Mouse (Mus musculus) cerebellum, adult 2 months (tissue): ENCODE measurements at regions not wholly inside any gene's neighbourhood (a gene's known extent, or its start where the extent isn't known, plus 50 kb on each side); places are given as distances from the start of the nearest gene placed in this dataset.

ENCODE experiments used
- DNase-seq, 2 experiments: peaks; one replicate each; pipeline ENCODE4 v3.0.0; 2021
- H3K27ac ChIP-seq: fragments of 200-500 bp; 2 replicates; pipeline ENCODE4 v1.5.1; 2012; ENCODE audit warnings: low read length, control low read depth, inconsistent platforms; ENCODE audit not compliant: insufficient read depth
- H3K27me3 ChIP-seq: fragments of 200-500 bp; 2 replicates; pipeline ENCODE4 v1.6.1; 2012; ENCODE audit warnings: inconsistent platforms, mild to moderate bottlenecking, low read length, moderate library complexity; ENCODE audit not compliant: control insufficient read depth, insufficient read depth
- H3K4me1 ChIP-seq: fragments of 200-500 bp; 2 replicates; pipeline ENCODE4 v1.6.1; 2011; ENCODE audit warnings: low read length; ENCODE audit not compliant: control insufficient read depth, insufficient read depth
- H3K4me3 ChIP-seq: fragments of 200-500 bp; replicated peaks from 2 replicates; pipeline ENCODE3; 2011; ENCODE audit warnings: mild to moderate bottlenecking, low read depth, low read length, control low read depth; ENCODE audit not compliant: insufficient read depth
- CTCF ChIP-seq: fragments of 200-500 bp; IDR thresholded peaks from 2 replicates; pipeline ENCODE4 v1.5.1; 2011; ENCODE audit warnings: low read depth, mild to moderate bottlenecking, control low read depth, low read length, moderate library complexity, borderline replicate concordance; ENCODE audit not compliant: insufficient read depth
- POLR2A ChIP-seq: fragments of 200-500 bp; IDR thresholded peaks from 2 replicates; pipeline ENCODE4 v1.6.1; 2011; ENCODE audit warnings: low read length, control low read depth, borderline replicate concordance; ENCODE audit not compliant: insufficient read depth
- WGBS: fragments of 180-500 bp; shearing (Covaris S2); methylation state at CpG from one replicate; pipeline ENCODE4 v1.1.7; 2018; 5-methylcytosine and 5-hydroxymethylcytosine counted together

DNA sequence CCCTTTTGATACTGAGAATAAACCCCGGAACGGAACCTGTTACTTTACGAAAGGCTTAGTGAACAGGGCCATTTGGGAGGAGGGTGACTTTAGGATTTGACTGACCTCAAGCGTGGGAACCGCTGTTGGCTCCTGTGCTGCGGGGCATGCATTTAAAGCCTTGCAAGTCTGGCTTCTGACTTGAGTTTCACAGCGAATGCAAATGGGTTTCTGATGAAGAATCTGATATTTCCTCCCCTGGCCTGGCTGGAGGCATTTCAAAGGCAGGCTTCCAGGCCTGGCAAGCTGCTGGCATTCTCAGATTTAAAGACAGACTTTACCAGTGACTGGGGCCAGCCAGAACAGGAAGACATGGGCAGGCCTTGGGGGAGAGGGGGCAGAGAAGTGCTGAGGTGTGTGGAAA lies 413.6 kb upstream of the Mki67 start:
- peak; percentile 11 to 12 for DNase-seq
- Histone ChIP-seq H3K4me1 (no peaks in the 10 kb centered on the region; the same call in 1 of the 2 replicates), H3K27ac (no peak overlapping the region), H3K27me3 (no peaks in the 10 kb centered on the region; the same call in 1 of the 2 replicates), H3K4me3 (no peak overlapping the region)
- no peak for TF ChIP-seq CTCF
- no peak for TF ChIP-seq POLR2A
- 20% methylated on average over 7 of the region's 7 CpGs for WGBS

GRCm38 (mm10) chr7:136130666-136131239 lies 414.6 kb upstream of the Mki67 start:
- Histone ChIP-seq H3K4me1 (no peaks in the 10 kb centered on the region; the same call in 1 of the 2 replicates), H3K4me3 (no peak overlapping the region), H3K27me3 (no peaks in the 10 kb centered on the region; the same call in 1 of the 2 replicates), H3K27ac (no peak overlapping the region)
- no peak for DNase-seq
- TF ChIP-seq CTCF: no peak
- no peak for TF ChIP-seq POLR2A
- 29% methylated on average over 10 of the region's 10 CpGs for WGBS

- H3K4me3 ChIP-seq: no peak overlapping the region
- WGBS: 53% methylated on average over 2 of the region's 2 CpGs
- DNase-seq: no peak
- H3K27ac ChIP-seq: no peak overlapping the region
- H3K27me3 ChIP-seq: no peaks in the 10 kb centered on the region; the same call in 1 of the 2 replicates
- TF ChIP-seq CTCF (no peak), POLR2A (no peak)
- no peaks in the 10 kb centered on the region for H3K4me1 ChIP-seq
Observed at GRCm38 (mm10) chr7:136132976-136133375, 416.8 kb upstream of the Mki67 start.

GRCm38 (mm10) chr7:136136666-136137065 lies 420.5 kb upstream of the Mki67 start:
- Histone ChIP-seq H3K27ac (no peak overlapping the region), H3K4me3 (no peak overlapping the region), H3K27me3 (no peaks in the 10 kb centered on the region; the same call in 1 of the 2 replicates), H3K4me1 (no peaks in the 10 kb centered on the region)
- no peak for DNase-seq
- 89% methylated on average over 1 of the region's 1 CpGs for WGBS
- TF ChIP-seq POLR2A (no peak), CTCF (no peak)

DNA sequence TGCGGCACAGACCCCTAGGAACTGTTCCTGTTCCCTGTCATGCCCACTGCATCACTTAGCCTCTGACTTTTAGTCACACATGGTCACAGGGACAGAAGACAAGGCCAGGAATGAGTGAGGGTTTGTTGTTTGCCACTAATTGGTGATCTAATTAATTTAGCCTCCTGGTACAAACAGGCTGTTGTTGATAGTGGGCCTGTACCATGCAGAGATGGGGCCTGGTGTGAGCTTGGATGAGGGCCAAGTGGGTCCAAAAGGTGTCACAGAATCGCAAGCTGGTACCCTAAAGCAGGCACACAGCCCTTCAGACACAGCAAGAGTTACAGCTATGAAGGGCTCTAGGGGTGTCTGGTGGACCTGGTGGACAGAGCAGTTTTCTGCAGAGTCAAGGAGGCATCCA lies 421.2 kb upstream of the Mki67 start:
- H3K27me3 ChIP-seq: no peaks in the 10 kb centered on the region
- H3K4me3 ChIP-seq: no peak overlapping the region
- WGBS: 83% methylated on average over 2 of the region's 2 CpGs
- TF ChIP-seq POLR2A (no peak), CTCF (no peak)
- no peak overlapping the region for H3K27ac ChIP-seq
- H3K4me1 ChIP-seq: no peaks in the 10 kb centered on the region
- DNase-seq: no peak

DNA sequence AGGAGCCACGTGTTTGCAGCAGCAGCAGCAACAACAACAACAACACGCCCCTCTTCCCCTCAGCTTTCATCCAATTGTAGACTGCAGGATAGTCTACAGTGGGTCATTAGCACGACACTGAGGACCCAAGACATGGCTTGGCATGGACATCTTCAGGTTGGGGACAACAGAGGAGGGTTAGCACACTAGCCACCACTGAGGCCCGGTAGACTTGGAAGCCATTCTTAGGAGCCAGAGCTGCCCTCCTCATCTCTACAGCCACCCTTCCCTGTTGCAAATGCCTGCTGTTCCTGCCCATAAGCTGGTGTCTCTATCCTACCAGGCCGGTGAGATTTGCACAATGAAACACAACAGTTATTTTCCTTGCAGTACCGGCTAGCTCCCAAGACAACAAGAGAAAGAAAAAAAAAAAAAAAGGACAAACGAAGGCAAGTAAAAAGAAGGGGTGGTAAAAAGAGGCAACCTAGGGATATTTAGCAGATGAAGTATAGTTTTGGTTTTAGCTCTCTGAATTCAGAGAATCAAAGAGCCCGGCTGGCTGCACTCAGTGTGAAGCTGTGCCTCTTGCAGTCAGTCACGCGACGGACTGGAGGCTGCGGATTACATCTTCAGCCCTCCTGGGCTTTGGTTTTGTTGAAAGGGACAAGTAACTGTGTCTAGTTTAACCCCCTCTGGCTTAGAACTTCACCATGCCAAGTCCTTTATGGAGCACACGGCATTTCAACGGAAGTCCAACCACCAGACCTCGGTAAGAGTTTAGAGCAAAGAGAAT lies 421.9 kb upstream of the Mki67 start:
- H3K4me3 ChIP-seq: no peak overlapping the region
- H3K4me1 ChIP-seq: no peaks in the 10 kb centered on the region
- WGBS: 56% methylated on average over 15 of the region's 15 CpGs
- TF ChIP-seq CTCF (no peak), POLR2A (no peak)
- no peak for DNase-seq
- H3K27me3 ChIP-seq: no peaks in the 10 kb centered on the region
- no peak overlapping the region for H3K27ac ChIP-seq

DNA sequence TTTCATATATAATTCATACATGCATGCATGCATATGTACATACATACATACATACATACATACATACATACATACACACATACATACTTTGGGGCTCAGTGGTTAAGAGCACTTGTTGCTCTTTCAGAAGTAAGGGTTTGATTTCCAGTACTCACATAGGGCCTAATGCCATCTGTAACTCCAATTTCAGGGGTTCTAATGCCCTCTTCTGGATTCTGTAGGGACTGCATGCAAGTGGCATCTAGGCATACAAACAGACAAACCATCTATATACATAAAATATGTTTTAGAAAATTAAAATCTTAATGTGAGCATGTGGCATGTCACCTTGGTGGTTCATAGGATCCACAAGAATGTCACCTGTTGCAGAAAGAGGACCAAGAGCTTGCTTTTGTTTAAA lies 426.7 kb upstream of the Mki67 start:
- Histone ChIP-seq H3K27me3 (no peaks in the 10 kb centered on the region), H3K27ac (no peak overlapping the region), H3K4me3 (no peak overlapping the region), H3K4me1 (no peaks in the 10 kb centered on the region)
- TF ChIP-seq POLR2A: no peak
- TF ChIP-seq CTCF: no peak
- DNase-seq: no peak

- Histone ChIP-seq H3K27me3 (no peaks in the 10 kb centered on the region; the same call in 1 of the 2 replicates), H3K27ac (no peak overlapping the region), H3K4me3 (no peak overlapping the region), H3K4me1 (no peaks in the 10 kb centered on the region)
- WGBS: 47% methylated on average over 5 of the region's 5 CpGs
- no peak for DNase-seq
- TF ChIP-seq CTCF (no peak), POLR2A (no peak)
Observed at GRCm38 (mm10) chr7:136150196-136150595, 434.0 kb upstream of the Mki67 start.
